Mouse (Mus musculus): ENCODE data around the gene Ccl22.

- TF ChIP-seq CTCF (IDR thresholded peaks at IDR 0.05; ENCODE audit: insufficient read depth, low read depth, low read length) (no peak), POLR2A (IDR thresholded peaks at IDR 0.05; ENCODE audit: insufficient read depth, low read depth, low read length) (no peak)
Observed at GRCm38 (mm10) chr8:94745476-94746184, at the start of gene Ccl22.

All from olfactory bulb, adult 2 months (tissue).